Mouse (Mus musculus) lung, embryonic 15.5 days (tissue): ENCODE results near the gene Disc1. TPM values are rescaled to one million over a fixed set of nuclear protein-coding genes. Genes with fewer than 3 reads are reported as not detected.

ENCODE experiments used
- ATAC-seq: fragments of 200-750 bp; cut with Nextera tagmentation; 2 replicates; pipeline ENCODE4 v1.8.0; 2017; ENCODE audit warnings: moderate number of reproducible peaks, borderline replicate concordance; ENCODE audit not compliant: low FRiP score, low TSS enrichment; ENCODE audit errors: extremely low read depth
- H3K27ac ChIP-seq: fragments of 300-500 bp; sonication (generic); 2 replicates; pipeline ENCODE4 v1.5.1; 2015; ENCODE audit warnings: moderate library complexity, mild to moderate bottlenecking, inconsistent platforms
- H3K27me3 ChIP-seq: fragments of 300-500 bp; sonication (generic); 2 replicates; pipeline ENCODE4 v1.6.1; 2015; ENCODE audit warnings: inconsistent platforms
- H3K36me3 ChIP-seq: fragments of 300-500 bp; sonication (generic); 2 replicates; pipeline ENCODE4 v1.6.1; 2015; ENCODE audit warnings: inconsistent platforms
- H3K4me1 ChIP-seq: fragments of 300-500 bp; sonication (generic); 2 replicates; pipeline ENCODE4 v1.6.1; 2015; ENCODE audit warnings: inconsistent platforms
- H3K4me2 ChIP-seq: fragments of 300-500 bp; sonication (generic); 2 replicates; pipeline ENCODE4 v1.6.1; 2015; ENCODE audit warnings: inconsistent platforms, mild to moderate bottlenecking, moderate library complexity
- H3K4me3 ChIP-seq: fragments of 300-500 bp; sonication (generic); 2 replicates; pipeline ENCODE4 v1.5.1; 2015; ENCODE audit warnings: mild to moderate bottlenecking, inconsistent platforms
- H3K9ac ChIP-seq: fragments of 300-500 bp; sonication (generic); 2 replicates; pipeline ENCODE4 v1.6.1; 2015; ENCODE audit warnings: inconsistent platforms
- H3K9me3 ChIP-seq: fragments of 300-500 bp; sonication (generic); 2 replicates; pipeline ENCODE4 v1.6.1; 2016; ENCODE audit warnings: inconsistent platforms
- WGBS: fragments of 180-500 bp; shearing (Covaris S2); methylation state at CpG from one replicate; pipeline ENCODE4 v1.1.7; 2015; 5-methylcytosine and 5-hydroxymethylcytosine counted together
- polyA plus RNA-seq: library from polyadenylated mRNA; unstranded; fragments of >200 nt; fragmentation: Nextera tagmentation; extraction: Ambion mirVana; gene quantifications from 2 replicates; pipeline ENCODE4 v1.2.1, GENCODE M21; 2015

The Disc1 gene
- 2.9 and 3.0 TPM in 2 replicates for polyA plus RNA-seq

DNA sequence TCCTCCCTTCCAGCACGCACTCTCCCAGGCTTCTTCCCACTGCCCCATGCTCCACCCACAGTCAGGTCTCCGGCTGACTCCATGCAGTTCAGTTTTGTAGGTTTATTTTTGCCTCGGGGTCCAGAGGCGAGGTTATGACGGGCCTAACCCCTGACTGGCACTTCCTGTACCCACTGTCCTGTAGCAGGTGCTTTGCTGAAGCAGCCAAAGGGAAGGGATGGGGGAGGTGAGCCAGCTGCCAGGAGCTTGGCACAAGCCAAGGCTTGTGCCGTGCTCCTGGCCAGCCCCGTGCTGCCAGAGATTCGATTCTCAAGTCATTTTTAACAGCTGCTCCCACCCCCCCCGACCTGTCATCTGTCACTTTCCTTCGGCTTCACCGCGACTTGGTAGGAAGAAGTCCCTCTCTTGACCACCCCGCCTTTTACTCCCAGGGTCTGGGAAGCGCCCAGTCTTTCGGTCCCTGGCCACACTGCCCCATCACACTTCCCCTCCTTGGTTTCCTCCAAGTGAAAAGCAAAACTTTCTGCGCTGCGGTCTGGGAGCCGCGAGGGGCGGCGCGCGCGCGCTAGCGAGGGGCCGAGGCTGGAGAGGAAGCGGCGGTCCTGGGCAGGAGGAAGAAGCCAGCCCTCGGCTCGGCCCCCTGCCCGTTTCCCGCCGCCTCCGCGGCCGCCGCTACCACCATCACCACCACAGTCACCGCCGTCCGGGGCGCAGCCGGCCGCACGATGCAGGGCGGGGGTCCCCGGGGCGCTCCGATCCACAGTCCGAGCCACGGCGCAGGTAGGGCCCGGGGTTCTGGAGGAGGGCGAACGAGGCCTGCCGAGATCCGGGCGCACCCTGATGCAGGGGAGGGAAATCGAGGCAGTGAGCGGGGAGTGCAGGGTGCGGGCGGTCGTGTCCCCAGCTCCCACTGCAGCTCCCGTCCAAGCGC, at the start of gene Disc1:
Gene Disc1, plus strand, starts transcription at position 691 of the 931 bp plus-strand sequence.
- ATAC-seq = peak; percentile 32; the same call in 1 of the 2 replicates

DNA sequence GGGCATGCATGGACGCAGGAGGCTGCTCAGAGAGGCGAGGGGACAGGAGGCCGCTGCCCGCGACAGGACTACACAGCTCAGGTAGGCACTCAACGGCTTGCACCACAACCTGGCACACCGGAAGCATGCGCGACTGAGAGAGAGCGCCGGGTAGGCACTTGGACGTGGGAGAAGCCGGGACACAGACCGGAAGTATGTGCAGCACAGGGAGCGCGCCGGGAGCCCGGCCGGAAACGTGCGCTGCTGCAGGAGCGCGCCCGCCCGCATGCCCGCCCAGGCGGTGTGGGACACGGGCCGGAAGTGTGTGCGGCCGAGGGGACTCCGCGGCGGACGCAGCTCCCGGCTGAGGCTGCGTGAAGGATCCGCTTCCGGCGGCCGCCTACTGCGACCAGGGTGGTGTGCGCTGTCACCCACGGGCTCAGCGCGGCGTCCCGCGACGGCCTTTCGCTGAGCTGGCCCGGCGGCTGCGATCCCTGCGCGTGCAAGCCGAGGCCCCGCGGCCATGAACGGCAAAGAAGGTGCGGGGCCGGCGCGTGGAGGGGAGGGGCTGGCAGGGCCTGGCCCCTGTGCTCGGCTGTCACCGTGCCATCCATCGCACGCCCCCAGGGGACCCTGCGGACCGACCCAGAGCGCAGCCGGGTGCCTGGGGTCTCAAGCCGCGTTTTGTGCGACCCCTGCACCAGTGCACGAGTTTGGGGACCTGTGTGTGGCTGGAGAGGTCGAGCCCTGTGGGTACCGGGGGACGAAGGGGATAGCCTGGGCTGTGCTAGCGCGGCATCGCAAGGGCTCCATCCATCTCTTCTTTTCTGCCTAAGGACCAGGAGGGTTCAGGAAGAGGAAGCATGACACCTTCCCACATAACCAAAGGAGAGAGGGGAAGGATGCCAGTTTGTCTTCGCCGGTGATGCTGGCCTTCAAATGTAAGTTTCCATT, 41.0 kb upstream of the Disc1 start, which contains the start of gene Tsnax:
Gene Tsnax, plus strand, starts transcription at position 303 of the 933 bp plus-strand sequence.
- 6% methylated on average over 60 of the region's 84 CpGs for WGBS
- H3K9me3 ChIP-seq = no peaks in the 10 kb centered on the region
- peak within 1 kb of the TSS; percentile 71 for H3K4me3 ChIP-seq
- H3K4me1 ChIP-seq = no peaks in the 10 kb centered on the region
- peaks cover 28% of the 10 kb centered on the region for H3K36me3 ChIP-seq
- ATAC-seq = peak; percentile 99
- peak within 1 kb of the TSS; percentile 82 for H3K4me2 ChIP-seq
- H3K9ac ChIP-seq = peak within 1 kb of the TSS; percentile 85
- peak within 1 kb of the TSS; percentile 77 for H3K27ac ChIP-seq
- no peaks in the 10 kb centered on the region for H3K27me3 ChIP-seq

More for the DNA sequence above, at the start of gene Disc1:
- Histone ChIP-seq H3K4me3 (peak within 1 kb of the TSS; percentile 84), H3K4me2 (peak within 1 kb of the TSS; percentile 92), H3K27me3 (peaks cover 21% of the 10 kb centered on the region), H3K9me3 (no peaks in the 10 kb centered on the region), H3K27ac (peak within 1 kb of the TSS; percentile 89), H3K4me1 (peaks cover 12% of the 10 kb centered on the region), H3K36me3 (no peaks in the 10 kb centered on the region), H3K9ac (peak within 1 kb of the TSS; percentile 84)
- WGBS = 3% methylated on average over 34 of the region's 65 CpGs

DNA sequence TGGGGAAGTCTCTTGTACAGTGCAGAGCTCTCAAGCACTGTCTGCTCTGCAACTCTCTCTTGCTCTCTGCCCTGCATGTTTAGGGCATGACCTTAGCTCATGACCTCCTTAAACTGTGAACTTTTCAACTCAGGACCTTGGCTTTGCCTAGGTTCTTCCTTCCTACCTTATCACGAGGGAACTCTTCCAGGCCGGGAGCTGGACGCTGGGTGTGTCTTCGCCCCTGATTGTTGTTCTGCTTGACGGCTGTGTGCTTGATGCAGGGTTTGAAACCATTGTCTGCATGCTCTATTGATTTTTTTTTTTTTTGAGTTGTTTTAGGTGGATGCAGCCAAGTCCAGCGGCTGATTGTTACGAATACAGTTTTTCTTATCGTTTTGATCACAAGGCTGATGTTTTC, 29.9 kb upstream of the Disc1 start:
- no peaks in the 10 kb centered on the region for H3K4me1 ChIP-seq
- no peak for ATAC-seq
- no peak overlapping the region for H3K27ac ChIP-seq
- no peaks in the 10 kb centered on the region for H3K27me3 ChIP-seq
- H3K4me3 ChIP-seq = no peak overlapping the region
- WGBS = 85% methylated on average over 8 of the region's 8 CpGs
- H3K9me3 ChIP-seq = no peaks in the 10 kb centered on the region
- H3K9ac ChIP-seq = no peak overlapping the region
- no peak overlapping the region for H3K4me2 ChIP-seq
- peaks cover 45% of the 10 kb centered on the region for H3K36me3 ChIP-seq

DNA sequence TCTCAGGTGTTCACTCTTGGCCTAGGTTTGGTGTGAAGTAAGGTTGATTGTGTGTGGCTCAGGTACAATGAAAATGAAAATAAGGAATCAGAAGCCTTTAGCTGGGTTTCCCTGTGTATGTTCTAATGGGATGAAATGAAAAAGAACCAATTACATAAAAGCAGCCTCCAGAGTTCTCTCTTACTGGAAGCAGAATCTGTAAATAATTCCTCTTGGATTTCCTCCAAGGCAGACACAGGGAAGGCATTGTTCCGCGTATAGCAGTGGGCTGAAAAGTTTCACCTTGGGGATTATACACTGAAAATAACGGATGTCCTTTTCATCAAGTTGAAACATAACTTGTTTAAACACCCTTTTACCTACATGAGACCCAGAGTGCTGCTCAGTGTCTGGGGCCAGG, 26.8 kb upstream of the Disc1 start:
- H3K27ac ChIP-seq = no peak overlapping the region
- 64% methylated on average over 3 of the region's 3 CpGs for WGBS
- no peak overlapping the region for H3K4me3 ChIP-seq

DNA sequence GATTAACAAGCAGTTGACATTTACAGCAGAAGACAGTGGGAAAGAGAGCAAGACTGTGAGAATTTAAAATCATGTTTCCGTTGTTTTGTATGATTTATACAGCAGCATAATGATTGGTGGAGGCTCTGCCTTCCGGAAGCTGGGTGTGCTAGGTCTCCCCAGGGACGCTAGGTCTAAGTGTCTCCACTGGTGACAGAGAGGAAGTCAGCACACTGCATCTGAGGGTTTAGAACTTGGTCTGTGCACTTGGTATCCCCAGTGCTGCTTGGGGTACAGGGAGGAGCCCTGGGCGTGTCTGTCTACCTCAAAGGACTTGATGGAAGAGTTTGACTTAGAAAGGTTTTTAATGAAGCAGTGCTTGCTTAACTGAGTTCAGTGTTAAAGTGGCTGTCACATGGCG, 25.2 kb upstream of the Disc1 start:
- no peaks in the 10 kb centered on the region for H3K9me3 ChIP-seq
- no peak overlapping the region for H3K4me2 ChIP-seq
- 90% methylated on average over 5 of the region's 5 CpGs for WGBS
- no peak overlapping the region for H3K27ac ChIP-seq
- H3K9ac ChIP-seq = no peak overlapping the region
- ATAC-seq = no peak
- no peaks in the 10 kb centered on the region for H3K27me3 ChIP-seq
- no peaks in the 10 kb centered on the region for H3K4me1 ChIP-seq
- H3K4me3 ChIP-seq = no peak overlapping the region
- H3K36me3 ChIP-seq = peaks cover 69% of the 10 kb centered on the region

More for the DNA sequence above, 26.8 kb upstream of the Disc1 start:
- Histone ChIP-seq H3K36me3 (peaks cover 66% of the 10 kb centered on the region), H3K27me3 (no peaks in the 10 kb centered on the region), H3K9ac (no peak overlapping the region), H3K4me2 (no peak overlapping the region), H3K4me1 (no peaks in the 10 kb centered on the region), H3K9me3 (no peaks in the 10 kb centered on the region)
- ATAC-seq = no peak

DNA sequence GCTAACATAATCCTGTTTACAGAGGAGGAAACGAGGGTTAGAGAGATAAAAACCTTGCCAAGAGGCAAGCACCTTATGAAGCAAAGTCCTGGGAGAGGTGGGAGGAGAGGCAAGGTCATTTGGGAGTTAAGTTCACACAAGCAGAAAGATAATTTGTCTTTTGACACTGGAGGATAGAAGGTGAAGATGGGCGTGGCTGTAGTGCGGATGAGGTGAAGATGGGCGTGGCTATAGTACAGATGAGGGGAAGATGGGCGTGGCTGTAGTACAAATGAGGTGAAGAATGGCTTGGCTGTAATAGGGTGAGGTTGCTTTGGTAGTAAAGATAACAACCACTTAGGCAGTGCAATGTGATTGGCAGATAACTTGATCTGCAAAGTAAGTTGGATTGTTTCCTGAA, 22.7 kb upstream of the Disc1 start:
- Histone ChIP-seq H3K36me3 (peaks cover 57% of the 10 kb centered on the region), H3K9me3 (no peaks in the 10 kb centered on the region), H3K9ac (no peak overlapping the region), H3K4me1 (no peaks in the 10 kb centered on the region), H3K27ac (no peak overlapping the region), H3K4me3 (no peak overlapping the region), H3K27me3 (no peaks in the 10 kb centered on the region), H3K4me2 (no peak overlapping the region)
- WGBS = 60% methylated on average over 5 of the region's 5 CpGs
- no peak for ATAC-seq

DNA sequence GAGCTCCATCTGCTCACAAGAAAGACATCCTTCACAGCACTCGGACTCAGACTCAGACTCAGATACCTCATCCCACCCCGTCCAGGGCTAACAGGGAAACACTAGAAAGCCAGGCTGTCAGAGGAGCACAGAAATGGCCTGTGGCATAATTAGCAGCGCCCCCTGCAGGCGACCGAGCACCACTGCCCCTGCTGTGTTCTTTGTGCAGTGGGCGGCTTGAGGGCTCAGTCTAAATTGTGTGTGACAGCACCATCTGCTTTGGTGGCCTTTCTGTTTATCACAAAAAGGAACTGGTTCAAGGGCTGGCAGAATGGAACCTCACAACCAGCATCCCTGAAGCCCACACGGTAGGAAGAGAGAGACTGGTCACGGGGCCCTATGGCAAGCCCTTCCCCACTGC, 19.3 kb upstream of the Disc1 start:
- ATAC-seq = no peak
- Histone ChIP-seq H3K4me1 (no peaks in the 10 kb centered on the region), H3K27ac (no peak overlapping the region), H3K9ac (no peak overlapping the region), H3K4me2 (no peak overlapping the region), H3K9me3 (no peaks in the 10 kb centered on the region), H3K36me3 (peaks cover 42% of the 10 kb centered on the region), H3K27me3 (no peaks in the 10 kb centered on the region), H3K4me3 (no peak overlapping the region)
- WGBS = 31% methylated on average over 8 of the region's 8 CpGs

DNA sequence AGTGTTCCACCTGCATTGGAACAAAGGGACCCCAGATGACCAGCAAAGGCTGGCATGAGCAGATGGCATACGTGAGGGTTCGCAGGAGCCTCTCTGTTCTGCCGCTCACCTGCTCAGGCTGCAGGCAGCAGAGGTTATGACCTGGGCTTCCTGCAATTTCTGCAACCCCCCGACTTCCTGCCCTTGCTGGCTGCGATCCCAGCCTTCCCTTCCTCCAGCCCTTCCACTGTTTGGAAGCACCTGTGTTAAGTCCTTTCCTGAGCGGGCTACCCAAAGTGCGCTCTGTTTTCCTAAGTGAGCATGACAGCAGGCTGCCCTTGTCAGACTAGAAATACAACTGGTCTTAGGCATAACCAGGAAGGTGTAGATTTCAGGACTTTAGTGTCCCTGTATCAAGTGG, 16.9 kb upstream of the Disc1 start:
- Histone ChIP-seq H3K4me2 (no peak overlapping the region), H3K9ac (no peak overlapping the region), H3K27me3 (no peaks in the 10 kb centered on the region), H3K36me3 (peaks cover 23% of the 10 kb centered on the region), H3K4me3 (no peak overlapping the region), H3K27ac (peak overlapping the region; percentile 47; the same call in 1 of the 2 replicates), H3K4me1 (no peaks in the 10 kb centered on the region), H3K9me3 (no peaks in the 10 kb centered on the region)
- ATAC-seq = peak; percentile 42; the same call in 1 of the 2 replicates
- 55% methylated on average over 7 of the region's 7 CpGs for WGBS

DNA sequence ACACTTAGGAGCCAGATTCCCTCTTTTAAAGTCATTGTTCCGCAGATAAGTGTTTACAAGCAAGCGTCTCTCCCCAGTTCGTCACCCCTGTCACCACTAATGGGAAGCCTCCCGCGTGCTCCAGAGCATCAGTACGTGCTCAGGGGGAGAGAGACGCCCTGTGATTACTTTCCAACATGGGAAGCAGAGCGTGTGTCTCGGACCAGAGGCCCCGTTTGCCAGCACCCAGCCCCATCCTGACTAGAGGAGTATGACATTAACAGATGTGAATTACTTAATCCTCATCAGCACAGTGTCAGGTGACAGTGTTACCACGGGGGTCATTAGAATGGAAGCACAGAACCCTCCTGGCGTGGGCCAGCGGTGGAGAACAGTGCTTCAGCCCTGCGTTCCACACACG, 15.3 kb upstream of the Disc1 start:
- no peak overlapping the region for H3K9ac ChIP-seq
- H3K27ac ChIP-seq = no peak overlapping the region
- H3K4me2 ChIP-seq = no peak overlapping the region
- WGBS = 74% methylated on average over 15 of the region's 15 CpGs
- no peaks in the 10 kb centered on the region for H3K27me3 ChIP-seq
- H3K4me1 ChIP-seq = 0 out of 2 replicates have a peak, but pooled peaks cover 3% of the 10 kb centered on the region
- ATAC-seq = no peak
- H3K4me3 ChIP-seq = no peak overlapping the region
- peaks cover 17% of the 10 kb centered on the region for H3K36me3 ChIP-seq
- no peaks in the 10 kb centered on the region for H3K9me3 ChIP-seq

DNA sequence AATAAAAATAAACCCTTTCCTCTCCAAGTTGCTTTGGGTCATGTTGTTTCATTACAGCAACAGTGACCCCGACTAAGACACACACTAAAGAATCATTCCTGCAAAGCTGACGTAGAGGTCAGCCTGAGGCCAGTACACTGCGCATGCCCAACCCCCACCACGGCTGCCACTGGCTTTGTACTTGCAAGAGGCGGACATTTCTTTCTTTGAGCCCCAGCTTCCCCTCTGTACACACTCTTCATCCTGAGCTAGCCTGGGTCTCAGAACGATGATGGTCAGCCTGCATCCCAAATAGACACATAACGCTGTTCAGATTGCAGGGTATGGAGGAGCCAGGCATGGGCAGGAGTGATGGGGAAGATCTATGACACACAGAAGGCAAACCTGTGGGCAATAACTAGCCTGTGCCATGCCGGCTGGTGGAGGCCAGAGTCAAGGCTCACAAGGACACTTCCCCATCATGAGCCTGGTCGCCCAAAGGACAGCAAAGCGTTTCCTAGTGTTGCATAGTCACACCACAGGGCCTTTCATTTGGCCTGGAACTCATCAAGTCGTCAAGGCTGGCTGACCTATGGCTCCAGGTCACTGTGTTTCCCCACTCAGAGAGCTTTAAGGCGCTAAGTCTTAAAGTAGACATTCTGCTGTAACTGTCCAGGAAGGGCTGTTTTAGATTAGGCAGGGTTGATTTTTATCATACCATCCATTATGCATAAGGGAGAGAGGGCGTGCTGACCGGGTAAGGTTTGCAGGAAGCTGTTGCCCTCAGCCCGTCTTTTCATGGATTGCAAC, 13.2 kb upstream of the Disc1 start:
- H3K27ac ChIP-seq = no peak overlapping the region
- peaks cover 3% of the 10 kb centered on the region; the same call in 1 of the 2 replicates for H3K4me1 ChIP-seq
- no peak for ATAC-seq
- no peak overlapping the region for H3K9ac ChIP-seq
- H3K36me3 ChIP-seq = peaks cover 11% of the 10 kb centered on the region
- 67% methylated on average over 15 of the region's 15 CpGs for WGBS
- H3K4me3 ChIP-seq = no peak overlapping the region
- no peaks in the 10 kb centered on the region for H3K9me3 ChIP-seq
- no peak overlapping the region for H3K4me2 ChIP-seq
- H3K27me3 ChIP-seq = no peaks in the 10 kb centered on the region

DNA sequence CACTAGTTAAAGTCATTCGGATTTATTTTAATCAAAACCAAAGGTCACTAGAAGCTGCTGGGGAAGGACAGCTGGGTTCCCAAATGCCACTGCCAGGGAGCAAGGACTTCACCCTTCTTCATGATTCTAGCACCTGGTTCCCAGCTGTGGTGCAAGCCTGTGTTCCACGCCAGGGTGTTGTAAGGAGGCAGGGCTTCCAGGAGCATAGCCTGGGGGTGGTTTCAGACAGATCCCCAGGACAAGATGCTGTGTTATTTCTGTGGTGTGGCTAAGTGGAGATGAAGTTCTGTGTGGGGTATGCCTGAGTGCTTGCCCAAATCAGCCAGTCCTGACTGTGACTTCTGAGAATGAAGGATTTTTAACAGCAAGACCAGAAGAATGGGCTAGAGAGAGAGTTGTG, 12.5 kb upstream of the Disc1 start:
- 57% methylated on average over 2 of the region's 2 CpGs for WGBS

More for the DNA sequence above, 12.5 kb upstream of the Disc1 start:
- Histone ChIP-seq H3K9ac (no peak overlapping the region), H3K4me1 (peaks cover 3% of the 10 kb centered on the region; the same call in 1 of the 2 replicates), H3K9me3 (no peaks in the 10 kb centered on the region), H3K27ac (no peak overlapping the region), H3K4me2 (no peak overlapping the region), H3K27me3 (no peaks in the 10 kb centered on the region), H3K36me3 (peaks cover 11% of the 10 kb centered on the region), H3K4me3 (no peak overlapping the region)
- no peak for ATAC-seq
